Mouse (Mus musculus) heart, postnatal 10 days (tissue): ENCODE results near the gene Bace1. TPM values are rescaled to one million over a fixed set of nuclear protein-coding genes. Genes with fewer than 3 reads are reported as not detected.

Experiments
- DNase-seq, 2 experiments: peaks; one replicate each; pipeline ENCODE4 v3.0.0; 2021
- intact Hi-C: fragments of 180-260 bp; cut with DNase I; formaldehyde crosslinking; loops from one replicate; pipeline ENCODE4 v1.15.1; 2025
- total RNA-seq, 2 experiments: library from RNA; stranded (reverse); gene quantifications; 2 replicates each; pipeline ENCODE4 v1.2.3; 2021

Gene Bace1
- total RNA-seq, 2 experiments from 2014 or later: 43.7 to 55.0 TPM

GRCm38 (mm10) chr9:45870265-45870664 is 31.9 kb downstream of the Bace1 start:
- intact Hi-C loops: loop anchor here (10.0 kb wide), 1 partner anchor 285 kb away; no protein-coding TSS in a partner anchor
- no peak for DNase-seq

GRCm38 (mm10) chr9:45877928-45878327 is 39.5 kb downstream of the Bace1 start:
- intact Hi-C loops: loop anchor here (5.0 to 10.0 kb wide), 2 partner anchors 36 to 293 kb away; no protein-coding TSS in a partner anchor
- peak; percentile 60 to 74 for DNase-seq

- intact Hi-C loops: no loop called here
- no peak for DNase-seq
Measured at GRCm38 (mm10) chr9:45893681-45894080, 55.3 kb downstream of the Bace1 start.

GRCm38 (mm10) chr9:45905196-45905595 is 66.8 kb downstream of the Bace1 start:
- no peak for DNase-seq
- intact Hi-C loops: loop anchor here (5.0 kb wide), 1 partner anchor 47 kb away; no protein-coding TSS in a partner anchor

- intact Hi-C loops: loop anchor here (5.0 kb wide), 1 partner anchor 46 kb away; no protein-coding TSS in a partner anchor
Measured at GRCm38 (mm10) chr9:45905811-45906237, 67.4 kb downstream of the Bace1 start.

GRCm38 (mm10) chr9:45906355-45907077 is 68.1 kb downstream of the Bace1 start, which contains the start of the genes Pcsk7 and Rnf214:
Pcsk7 (plus strand) TSS chr9:45906497.
Rnf214 (minus strand) TSS chr9:45906911.
- intact Hi-C loops: loop anchor here (5.0 kb wide), 1 partner anchor 46 kb away; no protein-coding TSS in a partner anchor
- DNase-seq: peak; percentile 94 to 95

More at GRCm38 (mm10) chr9:45905811-45906237, 67.4 kb downstream of the Bace1 start:
- peak; percentile 40 to 43 for DNase-seq

- DNase-seq: no peak
- intact Hi-C loops: loop anchor here (5.0 kb wide), 1 partner anchor 45 kb away; no protein-coding TSS in a partner anchor
Measured at GRCm38 (mm10) chr9:45907078-45907428, 68.7 kb downstream of the Bace1 start.

GRCm38 (mm10) chr9:45910995-45911394 is 72.6 kb downstream of the Bace1 start:
- DNase-seq: no peak
- intact Hi-C loops: loop anchor here (1.0 kb wide), 1 partner anchor 26 kb away; no protein-coding TSS in a partner anchor

GRCm38 (mm10) chr9:45911673-45912072 is 73.3 kb downstream of the Bace1 start:
- peak; percentile 62 to 80 for DNase-seq
- intact Hi-C loops: loop anchor here (1.0 kb wide), 1 partner anchor 26 kb away; no protein-coding TSS in a partner anchor

Other genes with a start within 250 kb of the Bace1 start
- gene Cep164, start 9.9 kb upstream of the Bace1 start, total RNA-seq: 10 to 100 TPM in 1 of 2 experiments, 1 to 10 TPM in 1; 9.4 to 11.3 TPM
- 10 to 100 TPM; 23.5 to 27.2 TPM for gene Pcsk7, start 67.9 kb downstream of the Bace1 start, total RNA-seq
- gene Rnf214, start 68.3 kb downstream of the Bace1 start, total RNA-seq: 10 to 100 TPM; 33.5 to 35.9 TPM
- gene Tagln, start 97.5 kb downstream of the Bace1 start, total RNA-seq: 10 to 100 TPM; 72.1 to 90.1 TPM
- gene Sidt2, start 116.7 kb downstream of the Bace1 start, total RNA-seq: 10 to 100 TPM; 71.5 to 75.4 TPM
- 10 to 100 TPM; 85.1 to 87.3 TPM for gene Pafah1b2, start 174.1 kb downstream of the Bace1 start, total RNA-seq
- 10 to 100 TPM; 61.8 to 72.7 TPM for gene Sik3, start 174.2 kb downstream of the Bace1 start, total RNA-seq